Mouse (Mus musculus) layer of hippocampus, postnatal 25 days (tissue): ENCODE measurements around the gene Thy1. TPM values are rescaled to one million over a fixed set of nuclear protein-coding genes. Genes with fewer than 3 reads are reported as not detected.

Source experiments
- DNase-seq, 2 experiments: peaks; one replicate each; pipeline ENCODE4 v3.0.0; 2022; ENCODE audit warnings: mixed read lengths in 2 of 2, low spot score in 1 of 2; ENCODE audit errors: extremely low spot score in 1 of 2
- total RNA-seq, 2 experiments: library from RNA; stranded (reverse); gene quantifications; 2 replicates each; pipeline ENCODE4 v1.2.3; 2021

Gene Thy1
- total RNA-seq, 2 experiments from 2014 or later = 833 to 928 TPM

GRCm38 (mm10) chr9:44033317-44033716 is 9.9 kb upstream of the Thy1 start:
- DNase-seq = no peak

- no peak for DNase-seq
These were observed 9.0 kb upstream of the Thy1 start for GRCm38 (mm10) chr9:44033957-44034727.

GRCm38 (mm10) chr9:44037106-44037505 is 6.1 kb upstream of the Thy1 start:
- no peak for DNase-seq

GRCm38 (mm10) chr9:44041511-44042395 is 1.4 kb upstream of the Thy1 start:
- DNase-seq = no peak

- no peak for DNase-seq
These were observed 846 bp upstream of the Thy1 start for GRCm38 (mm10) chr9:44042396-44042680.

GRCm38 (mm10) chr9:44043708-44044425 is 683 bp downstream of the Thy1 start:
- peak in 1 of 2 experiments; percentile 30 for DNase-seq

GRCm38 (mm10) chr9:44044426-44045157 is 1.4 kb downstream of the Thy1 start:
- DNase-seq = peak in 1 of 2 experiments; percentile 27

- DNase-seq = no peak
These were observed 2.1 kb downstream of the Thy1 start for GRCm38 (mm10) chr9:44045158-44045883.

GRCm38 (mm10) chr9:44045884-44046272 is 2.7 kb downstream of the Thy1 start:
- DNase-seq = no peak

- no peak for DNase-seq
These were observed 3.2 kb downstream of the Thy1 start for GRCm38 (mm10) chr9:44046426-44046825.

- DNase-seq = no peak
These were observed 3.9 kb downstream of the Thy1 start for GRCm38 (mm10) chr9:44047071-44047470.

GRCm38 (mm10) chr9:44047571-44048490 is 4.6 kb downstream of the Thy1 start:
- DNase-seq = no peak

GRCm38 (mm10) chr9:44048541-44049380 is 5.6 kb downstream of the Thy1 start:
- peak in 1 of 2 experiments; percentile 39 for DNase-seq

- no peak for DNase-seq
These were observed 6.4 kb downstream of the Thy1 start for GRCm38 (mm10) chr9:44049381-44050165.

- no peak for DNase-seq
These were observed 9.7 kb downstream of the Thy1 start for GRCm38 (mm10) chr9:44052855-44053254.

- no peak for DNase-seq
These were observed 10.8 kb downstream of the Thy1 start for GRCm38 (mm10) chr9:44053936-44054335.

GRCm38 (mm10) chr9:44058606-44059005 is 15.4 kb downstream of the Thy1 start:
- no peak for DNase-seq
